Mouse (Mus musculus) liver, embryonic 11.5 days (tissue): ENCODE data around the gene Sgsm2. TPM values are rescaled to one million over a fixed set of nuclear protein-coding genes. Genes with fewer than 3 reads are reported as not detected.

Experiments
- ATAC-seq: fragments of 200-750 bp; cut with Nextera tagmentation; replicated peaks from 2 replicates; pipeline ENCODE4 v1.8.0; 2017; ENCODE audit warnings: moderate number of reproducible peaks, mild to moderate bottlenecking, moderate TSS enrichment, moderate library complexity; ENCODE audit not compliant: low FRiP score
- DNase-seq: peaks from one replicate; pipeline ENCODE4 v3.0.0-alpha.2; 2017; ENCODE audit warnings: low spot score
- H3K27ac ChIP-seq: fragments of 300-500 bp; sonication (generic); 2 replicates; pipeline ENCODE4 v1.5.1; 2014; ENCODE audit warnings: mild to moderate bottlenecking, low read depth, low read length, control low read depth
- H3K27me3 ChIP-seq: fragments of 300-500 bp; sonication (generic); replicated peaks from 2 replicates; pipeline ENCODE4 v1.6.1; 2014; ENCODE audit warnings: low read length, mixed read lengths; ENCODE audit not compliant: control insufficient read depth, insufficient read depth
- H3K36me3 ChIP-seq: fragments of 300-500 bp; sonication (generic); 2 replicates; pipeline ENCODE4 v1.6.1; 2014; ENCODE audit warnings: mild to moderate bottlenecking, low read length, moderate library complexity, mixed read lengths; ENCODE audit not compliant: control insufficient read depth, insufficient read depth
- H3K4me1 ChIP-seq: fragments of 300-500 bp; sonication (generic); replicated peaks from 2 replicates; pipeline ENCODE4 v1.6.1; 2014; ENCODE audit warnings: low read length, mixed read lengths; ENCODE audit not compliant: control insufficient read depth, insufficient read depth
- H3K4me2 ChIP-seq: fragments of 300-500 bp; sonication (generic); 2 replicates; pipeline ENCODE4 v1.6.1; 2014; ENCODE audit warnings: mild to moderate bottlenecking, control low read depth, moderate library complexity
- H3K4me3 ChIP-seq: fragments of 300-500 bp; sonication (generic); 2 replicates; pipeline ENCODE4 v1.5.1; 2014; ENCODE audit warnings: low read depth, low read length, control low read depth
- H3K9ac ChIP-seq: fragments of 300-500 bp; sonication (generic); 2 replicates; pipeline ENCODE4 v1.6.1; 2014; ENCODE audit warnings: low read depth, low read length, control low read depth
- H3K9me3 ChIP-seq: fragments of 300-500 bp; sonication (generic); 2 replicates; pipeline ENCODE4 v1.6.1; 2016; ENCODE audit warnings: low read length, inconsistent platforms, mixed read lengths; ENCODE audit not compliant: control insufficient read depth
- WGBS: fragments of 180-500 bp; shearing (Covaris S2); extraction: QIAGEN DNeasy Blood & Tissue Kit; methylation state at CpG from one replicate; pipeline ENCODE4 v1.1.7; 2014; 5-methylcytosine and 5-hydroxymethylcytosine counted together
- polyA plus RNA-seq: library from polyadenylated mRNA; unstranded; fragments of >200 nt; fragmentation: Nextera tagmentation; extraction: Ambion mirVana; gene quantifications from 2 replicates; pipeline ENCODE4 v1.2.1, GENCODE M21; 2014

Sgsm2 gene
- polyA plus RNA-seq, 1 experiment from 2014 or later, result 4.2 TPM

DNA sequence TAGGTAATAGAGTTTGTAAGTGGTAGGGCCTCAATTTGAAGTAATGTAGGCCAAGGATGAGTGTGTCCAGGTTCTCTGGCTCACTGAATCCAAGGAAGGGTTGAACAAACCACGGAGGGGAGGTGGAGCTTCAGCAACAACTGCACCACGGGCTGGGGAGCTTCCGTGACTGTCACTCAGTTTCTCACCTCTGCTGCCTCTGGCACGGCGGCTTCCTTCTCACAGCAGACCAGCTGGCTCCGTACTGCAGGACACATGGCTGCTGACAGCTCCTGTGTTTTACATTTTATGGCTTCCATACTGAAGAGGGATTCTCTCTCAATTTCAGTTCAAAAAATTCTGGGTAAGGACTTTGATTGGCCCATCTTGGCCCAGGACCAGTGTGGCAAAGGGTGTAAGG, 22.4 kb upstream of the Sgsm2 start:
- Histone ChIP-seq H3K9ac (no peak overlapping the region), H3K27ac (no peak overlapping the region), H3K27me3 (no peaks in the 10 kb centered on the region), H3K9me3 (no peaks in the 10 kb centered on the region), H3K4me3 (no peak overlapping the region), H3K4me2 (no peak overlapping the region), H3K4me1 (peaks cover 4% of the 10 kb centered on the region; the same call in 1 of the 2 replicates), H3K36me3 (peaks cover 6% of the 10 kb centered on the region; the same call in 1 of the 2 replicates)
- DNase-seq, result no peak
- WGBS, result 71% methylated on average over 6 of the region's 6 CpGs
- ATAC-seq, result no peak

DNA sequence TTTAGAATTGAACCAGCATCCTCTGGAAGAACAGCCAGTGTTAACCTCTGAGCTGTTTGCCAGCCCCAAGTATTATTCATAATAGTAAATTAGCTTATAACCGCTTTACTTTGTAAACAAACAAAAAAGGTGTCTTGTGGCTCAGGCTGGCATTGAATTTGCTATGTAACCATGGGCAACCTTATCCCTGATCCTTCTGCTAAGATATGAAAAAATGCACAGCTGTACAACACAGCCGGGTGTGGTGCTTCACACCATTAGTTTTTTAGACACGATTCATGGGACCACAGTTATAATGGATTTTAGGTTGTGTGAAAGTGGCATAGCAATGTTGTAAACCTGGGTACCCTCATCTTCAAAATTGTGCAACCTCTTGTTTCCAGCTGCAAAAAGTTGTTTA, 15.6 kb upstream of the Sgsm2 start:
- WGBS, result 73% methylated on average over 3 of the region's 3 CpGs
- no peak overlapping the region for H3K4me3 ChIP-seq
- no peaks in the 10 kb centered on the region for H3K27me3 ChIP-seq
- ATAC-seq (no peak), DNase-seq (no peak)
- no peaks in the 10 kb centered on the region for H3K9me3 ChIP-seq
- peaks cover 15% of the 10 kb centered on the region for H3K36me3 ChIP-seq
- no peak overlapping the region for H3K4me2 ChIP-seq
- no peak overlapping the region for H3K9ac ChIP-seq
- no peaks in the 10 kb centered on the region for H3K4me1 ChIP-seq
- H3K27ac ChIP-seq, result no peak overlapping the region

DNA sequence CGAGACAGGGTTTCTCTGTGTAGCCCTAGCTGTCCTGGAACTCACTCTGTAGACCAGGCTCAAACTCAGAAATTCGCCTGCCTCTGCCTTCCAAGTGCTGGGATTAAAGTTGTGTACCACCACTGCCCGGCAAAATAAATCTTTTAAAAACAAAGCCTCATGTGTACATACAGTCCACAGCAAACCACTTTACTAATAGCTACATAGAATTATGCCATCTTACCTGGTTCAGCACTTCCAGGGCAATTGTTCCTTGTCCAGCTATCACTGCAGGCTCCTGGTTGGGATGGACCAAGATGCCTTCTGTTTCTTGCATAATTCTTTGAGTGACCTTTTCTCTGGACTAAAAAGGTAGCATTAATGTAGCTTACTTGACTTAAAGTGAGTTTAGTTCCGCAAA, 13.1 kb upstream of the Sgsm2 start:
- no peaks in the 10 kb centered on the region for H3K9me3 ChIP-seq
- H3K36me3 ChIP-seq, result peaks cover 38% of the 10 kb centered on the region
- ATAC-seq (no peak), DNase-seq (no peak)
- H3K9ac ChIP-seq, result no peak overlapping the region
- no peak overlapping the region for H3K4me2 ChIP-seq
- no peak overlapping the region for H3K4me3 ChIP-seq
- H3K27ac ChIP-seq, result no peak overlapping the region
- 81% methylated on average over 4 of the region's 4 CpGs for WGBS
- no peaks in the 10 kb centered on the region for H3K4me1 ChIP-seq
- no peaks in the 10 kb centered on the region for H3K27me3 ChIP-seq

DNA sequence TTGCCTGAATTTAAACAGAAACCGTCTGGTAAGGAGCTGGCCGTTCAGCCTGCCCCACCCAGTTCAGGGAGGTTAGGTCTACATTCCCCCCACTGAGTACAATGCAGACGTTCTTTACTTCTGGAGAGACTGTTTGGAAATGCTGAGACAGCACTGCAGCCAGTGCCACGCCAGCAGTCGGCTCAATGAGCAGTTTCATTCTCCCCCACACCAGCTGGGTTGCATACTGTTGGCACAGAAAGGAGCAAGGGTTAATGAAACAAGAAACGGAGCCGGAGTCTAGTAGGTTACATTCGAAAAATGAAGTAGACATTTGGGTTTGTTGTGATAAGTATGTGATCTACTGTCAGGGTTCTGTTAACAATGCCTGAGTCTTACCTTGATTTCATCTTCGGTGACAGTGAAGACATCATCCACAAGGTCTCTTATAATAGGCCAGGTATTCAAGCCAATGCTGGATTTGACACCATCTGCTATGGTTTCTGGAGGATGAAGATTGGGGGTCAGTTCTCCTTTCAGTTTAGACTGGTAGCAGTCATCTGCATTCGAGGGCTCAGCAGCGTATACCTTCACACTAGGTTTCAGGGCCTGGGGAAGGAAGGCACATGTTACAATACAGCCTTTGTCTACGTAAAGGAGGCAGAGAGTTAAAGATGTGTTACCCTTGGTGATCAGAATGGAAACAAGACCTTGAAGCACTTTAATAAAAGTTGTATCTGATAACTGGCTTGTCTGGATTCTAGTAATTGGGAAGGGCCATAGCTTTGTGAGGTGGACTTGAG, 11.9 kb upstream of the Sgsm2 start:
- no peak overlapping the region for H3K27ac ChIP-seq
- 80% methylated on average over 12 of the region's 12 CpGs for WGBS

DNA sequence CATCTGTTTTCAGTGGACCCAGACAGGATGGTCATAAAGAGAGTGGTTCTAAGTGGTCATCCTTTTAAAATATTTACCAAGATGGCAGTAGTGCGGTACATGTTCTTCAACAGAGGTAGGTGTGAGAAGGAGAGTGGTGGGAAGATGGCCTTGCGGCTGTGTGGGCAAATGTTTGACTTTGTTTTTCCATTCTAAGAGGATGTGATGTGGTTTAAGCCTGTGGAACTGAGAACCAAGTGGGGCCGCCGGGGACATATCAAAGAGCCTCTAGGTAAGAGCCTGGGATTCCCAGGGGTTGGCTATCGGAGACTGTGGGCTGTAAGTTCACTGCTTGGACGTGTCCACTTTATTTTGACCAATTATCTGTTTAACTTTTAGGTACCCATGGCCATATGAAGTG, 11.0 kb upstream of the Sgsm2 start:
- H3K4me2 ChIP-seq, result no peak overlapping the region
- H3K4me3 ChIP-seq, result no peak overlapping the region
- peaks cover 57% of the 10 kb centered on the region for H3K36me3 ChIP-seq
- no peak overlapping the region for H3K27ac ChIP-seq
- DNase-seq (no peak), ATAC-seq (no peak)
- H3K27me3 ChIP-seq, result no peaks in the 10 kb centered on the region
- H3K4me1 ChIP-seq, result no peaks in the 10 kb centered on the region
- no peak overlapping the region for H3K9ac ChIP-seq
- WGBS, result 93% methylated on average over 6 of the region's 6 CpGs
- no peaks in the 10 kb centered on the region for H3K9me3 ChIP-seq

More for the DNA sequence above, 11.9 kb upstream of the Sgsm2 start:
- ATAC-seq, result no peak
- H3K4me2 ChIP-seq, result no peak overlapping the region
- no peaks in the 10 kb centered on the region for H3K4me1 ChIP-seq
- no peak overlapping the region for H3K4me3 ChIP-seq
- no peak for DNase-seq
- peaks cover 47% of the 10 kb centered on the region for H3K36me3 ChIP-seq
- H3K9ac ChIP-seq, result no peak overlapping the region
- H3K27me3 ChIP-seq, result no peaks in the 10 kb centered on the region
- no peaks in the 10 kb centered on the region for H3K9me3 ChIP-seq

DNA sequence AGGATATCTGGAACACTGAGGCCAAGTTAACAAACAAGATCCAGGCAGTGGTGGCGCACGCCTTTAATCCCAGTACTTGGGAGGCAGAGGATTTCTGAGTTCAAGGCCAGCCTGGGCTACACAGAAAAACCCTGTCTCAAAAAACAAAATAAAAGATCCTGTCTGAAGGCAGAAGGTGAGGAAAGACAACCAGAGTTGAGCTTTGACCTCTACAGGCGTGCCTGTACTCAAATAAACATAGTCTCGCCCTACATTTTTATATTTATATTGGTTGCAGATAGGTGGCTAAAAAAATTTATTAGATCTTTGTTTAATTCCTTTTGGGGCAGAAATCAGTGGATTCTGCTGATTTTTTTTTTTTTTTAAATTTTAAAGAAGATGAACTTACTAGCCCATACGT, 5.6 kb upstream of the Sgsm2 start:
- Histone ChIP-seq H3K4me3 (no peak overlapping the region), H3K27ac (no peak overlapping the region), H3K4me1 (peaks cover 10% of the 10 kb centered on the region), H3K9ac (no peak overlapping the region), H3K9me3 (no peaks in the 10 kb centered on the region), H3K27me3 (no peaks in the 10 kb centered on the region), H3K36me3 (peaks cover 73% of the 10 kb centered on the region), H3K4me2 (no peak overlapping the region)
- WGBS, result 87% methylated on average over 5 of the region's 5 CpGs
- DNase-seq (no peak), ATAC-seq (no peak)

DNA sequence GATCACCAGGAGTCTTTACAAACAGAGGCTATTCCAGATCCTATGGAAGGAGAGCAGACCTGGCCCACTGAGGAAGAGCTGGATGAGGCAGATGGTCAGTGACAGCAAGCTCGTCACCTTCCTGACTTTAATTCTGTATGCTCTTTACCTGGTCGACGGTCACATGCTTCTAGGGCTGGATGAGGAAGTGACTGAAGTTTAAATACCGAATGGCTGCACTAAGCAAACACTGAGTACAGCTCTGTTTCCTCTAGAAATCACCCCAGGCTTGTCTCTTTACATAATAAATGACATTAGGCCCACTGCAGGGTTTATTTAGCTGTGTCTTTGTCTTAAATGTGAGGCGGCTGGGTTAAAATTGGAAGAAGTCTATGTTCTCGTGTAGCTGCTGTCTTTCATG, 4.7 kb upstream of the Sgsm2 start:
- Histone ChIP-seq H3K27me3 (no peaks in the 10 kb centered on the region), H3K4me2 (no peak overlapping the region), H3K4me1 (peaks cover 10% of the 10 kb centered on the region), H3K27ac (no peak overlapping the region), H3K9ac (no peak overlapping the region), H3K36me3 (peaks cover 67% of the 10 kb centered on the region), H3K9me3 (no peaks in the 10 kb centered on the region), H3K4me3 (no peak overlapping the region)
- DNase-seq (no peak), ATAC-seq (no peak)
- WGBS, result 84% methylated on average over 6 of the region's 6 CpGs

- Histone ChIP-seq H3K36me3 (peaks cover 38% of the 10 kb centered on the region), H3K4me2 (peak overlapping the region; percentile 93), H3K27me3 (no peaks in the 10 kb centered on the region), H3K4me1 (peaks cover 10% of the 10 kb centered on the region), H3K27ac (peak overlapping the region; percentile 77), H3K9me3 (no peaks in the 10 kb centered on the region), H3K4me3 (peak overlapping the region; percentile 78), H3K9ac (peak overlapping the region; percentile 88)
- WGBS, result under 1% methylated on average over 7 of the region's 7 CpGs
- ATAC-seq (no peak), DNase-seq (no peak)
These were observed 1.6 kb upstream of the Sgsm2 start for GRCm38 (mm10) chr11:74898517-74898827.
